Mouse (Mus musculus) thymus, postnatal 25 days (tissue): ENCODE measurements around the gene Mindy4.

Experiments
- DNase-seq: peaks from one replicate; pipeline ENCODE4 v3.0.0; 2022

Mindy4 gene

DNA sequence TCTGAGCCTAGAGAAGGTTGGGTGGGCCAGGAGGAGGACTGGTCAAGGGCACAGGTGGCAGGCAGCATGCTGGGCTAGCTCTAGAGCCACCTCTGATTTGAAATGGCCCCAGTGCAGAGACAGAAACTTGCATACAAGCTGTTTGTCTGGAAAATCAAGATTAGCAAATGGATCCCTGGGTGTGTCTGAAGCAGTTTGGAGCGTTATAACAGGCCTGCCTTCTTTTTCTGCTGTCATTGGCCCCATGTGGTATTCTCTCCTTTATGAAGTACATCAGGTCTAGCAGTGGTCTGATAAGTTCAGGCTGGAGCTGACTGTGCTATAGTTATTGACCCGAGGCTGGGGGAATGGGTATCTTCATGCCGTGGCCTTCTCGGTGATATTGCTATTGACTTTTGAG lies 110.7 kb downstream of the Mindy4 start:
- DNase-seq = no peak

DNA sequence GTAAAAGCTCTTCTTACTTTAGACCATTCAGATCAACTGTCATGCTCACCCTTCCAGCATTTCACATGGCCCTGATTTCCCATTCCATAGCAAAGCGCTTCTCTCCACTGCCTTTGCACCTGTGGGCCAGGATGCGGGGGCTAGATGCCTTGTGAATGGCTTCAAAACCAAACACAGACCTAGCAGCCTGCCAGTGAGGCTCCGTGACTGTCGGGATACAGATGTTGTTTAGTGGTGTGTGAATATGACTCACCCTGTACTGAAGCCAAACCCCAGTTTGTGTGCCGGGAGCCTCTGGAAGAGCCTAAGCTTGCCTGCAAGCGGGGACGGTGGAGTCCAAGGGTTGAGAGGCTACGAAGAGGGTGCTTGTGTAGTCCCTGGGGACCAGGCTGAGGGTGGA lies 111.4 kb downstream of the Mindy4 start:
- no peak for DNase-seq

DNA sequence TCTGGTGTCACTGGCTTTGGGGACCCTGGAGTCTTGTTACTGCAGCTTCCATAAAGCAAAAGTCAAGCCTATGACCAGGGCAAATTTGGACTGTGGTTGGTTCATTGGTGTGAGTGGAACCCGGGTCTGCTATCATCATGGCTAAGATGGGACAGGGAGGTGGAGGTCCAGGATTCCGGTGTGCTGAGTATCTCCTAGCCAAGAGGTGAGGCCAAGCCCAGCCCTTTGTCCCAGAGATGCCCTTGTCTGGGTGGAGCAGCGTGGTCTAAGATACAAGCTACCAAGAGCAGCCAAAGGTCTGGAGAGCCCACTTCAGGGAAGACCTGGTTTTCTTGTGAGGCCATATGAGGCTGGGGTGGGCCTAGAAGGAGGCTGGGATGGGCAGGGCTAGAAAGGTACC lies 115.4 kb downstream of the Mindy4 start:
- DNase-seq = no peak

GRCm38 (mm10) chr6:55319585-55320551 lies 116.7 kb downstream of the Mindy4 start:
- DNase-seq = no peak

DNA sequence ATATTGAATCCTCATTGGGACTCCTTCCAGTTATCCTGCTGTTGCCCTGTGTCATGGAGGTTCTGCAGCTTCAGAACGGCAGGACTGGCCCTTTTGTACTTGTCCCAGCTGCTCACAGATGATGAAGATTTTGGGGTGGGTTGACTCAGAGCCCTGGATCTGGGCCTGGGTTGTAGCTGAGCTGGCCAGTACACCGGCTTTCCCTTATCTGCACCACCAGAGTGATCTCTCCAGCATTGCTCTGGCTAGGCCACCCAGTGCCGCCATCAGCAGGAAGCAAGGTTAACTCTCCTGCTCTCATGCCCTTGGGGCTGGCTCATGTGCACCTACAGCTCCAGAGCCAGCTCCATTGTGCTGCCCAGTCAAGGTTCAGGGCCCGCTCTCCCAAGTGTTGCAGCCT lies 117.7 kb downstream of the Mindy4 start:
- DNase-seq = no peak

GRCm38 (mm10) chr6:55321518-55321917 lies 118.3 kb downstream of the Mindy4 start:
- no peak for DNase-seq

- DNase-seq = no peak
Measured at GRCm38 (mm10) chr6:55322980-55323379, 119.8 kb downstream of the Mindy4 start.

DNA sequence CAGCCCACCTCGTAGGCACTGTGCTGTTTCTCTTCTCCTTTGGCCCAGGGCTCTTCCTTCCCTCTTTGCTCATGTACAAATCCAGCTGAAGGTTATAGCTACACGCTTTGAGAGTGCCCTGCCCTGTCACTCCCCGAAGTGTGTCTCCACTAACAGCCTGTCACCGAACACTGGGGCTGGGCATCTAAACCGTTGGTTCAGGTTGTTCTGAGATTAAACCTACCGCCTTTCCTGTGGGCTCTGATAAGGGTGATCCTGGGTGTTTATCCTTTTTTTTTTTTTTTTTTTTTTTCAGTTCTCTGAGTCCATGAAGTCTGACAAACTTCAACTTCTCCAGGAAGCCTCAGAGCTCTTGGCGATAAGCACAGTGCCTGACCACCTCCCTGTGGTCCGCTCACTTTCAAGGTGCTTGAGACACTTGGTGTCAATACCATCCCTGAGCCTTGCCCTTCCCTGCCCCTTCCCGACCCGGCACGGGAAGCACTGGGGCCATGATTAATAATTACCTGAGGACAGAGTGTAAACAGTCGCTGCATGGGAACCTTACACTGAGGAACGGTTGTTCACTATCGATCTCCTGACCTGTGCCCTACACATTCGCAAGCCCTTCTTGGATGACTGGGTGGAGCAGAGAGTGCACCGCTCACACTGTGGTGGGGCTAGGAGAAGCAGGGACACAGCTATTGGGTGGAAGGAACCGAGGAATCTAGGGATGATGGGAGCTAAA lies 120.9 kb downstream of the Mindy4 start:
- DNase-seq = no peak

- no peak for DNase-seq
Measured at GRCm38 (mm10) chr6:55324785-55325184, 121.6 kb downstream of the Mindy4 start.

DNA sequence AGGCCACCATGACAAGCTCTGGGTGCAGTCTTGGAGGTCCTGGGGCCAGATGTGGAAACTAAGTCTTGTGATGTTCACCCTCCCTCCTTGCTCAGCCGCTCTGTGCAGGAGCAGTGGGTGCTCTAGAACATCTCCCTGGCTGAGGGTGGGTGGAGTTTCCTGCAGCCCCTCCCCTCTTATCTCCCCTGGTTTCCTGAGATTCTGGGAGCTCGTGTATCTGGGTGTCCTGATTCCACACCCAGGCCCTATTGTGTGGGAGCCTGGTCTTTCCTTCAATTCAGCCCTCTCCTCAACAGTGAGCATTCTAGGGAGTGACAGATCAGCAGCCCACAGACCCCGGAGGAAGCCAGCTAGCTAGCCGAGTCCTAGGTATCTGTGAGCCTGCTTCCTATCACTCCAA lies 123.1 kb downstream of the Mindy4 start:
- no peak for DNase-seq

DNA sequence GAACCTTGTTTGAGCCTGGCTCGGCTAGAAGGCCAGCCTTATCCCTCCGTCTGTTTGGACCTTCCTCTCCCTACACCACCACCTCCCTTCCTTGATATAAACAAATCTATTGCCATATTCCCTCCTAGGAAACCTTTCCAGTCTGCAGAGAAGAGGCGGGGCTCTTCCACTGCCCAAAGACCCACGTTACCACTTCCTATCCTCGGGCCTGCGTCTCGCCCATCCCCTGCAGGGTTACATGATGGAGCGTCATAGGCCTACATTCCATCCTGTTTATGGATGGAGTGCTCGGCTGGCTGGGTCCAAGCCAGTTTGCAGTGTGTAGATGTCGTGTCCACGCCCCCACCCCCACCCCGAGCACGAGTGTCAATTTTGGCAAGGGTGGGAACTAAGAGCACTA lies 124.1 kb downstream of the Mindy4 start:
- DNase-seq = no peak

DNA sequence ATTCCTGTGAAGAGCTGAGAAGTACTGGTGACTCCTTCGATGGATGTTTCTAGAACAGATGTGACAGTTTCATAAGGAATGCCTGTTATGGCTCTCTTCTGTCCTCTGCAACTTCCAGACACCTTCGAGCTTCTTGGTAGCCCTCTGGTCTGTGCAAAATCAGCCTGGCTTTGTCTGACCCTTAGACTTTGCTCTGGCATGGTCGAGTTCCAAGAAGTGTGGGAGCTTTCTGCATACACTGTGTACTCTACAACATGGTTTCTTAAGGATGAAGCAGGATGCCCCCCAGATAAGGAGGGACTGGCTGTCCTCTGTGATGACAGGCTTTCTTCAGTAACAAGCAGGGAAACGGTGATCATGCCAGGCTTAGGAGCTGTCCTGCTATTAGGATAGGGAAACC lies 125.0 kb downstream of the Mindy4 start:
- DNase-seq = no peak

DNA sequence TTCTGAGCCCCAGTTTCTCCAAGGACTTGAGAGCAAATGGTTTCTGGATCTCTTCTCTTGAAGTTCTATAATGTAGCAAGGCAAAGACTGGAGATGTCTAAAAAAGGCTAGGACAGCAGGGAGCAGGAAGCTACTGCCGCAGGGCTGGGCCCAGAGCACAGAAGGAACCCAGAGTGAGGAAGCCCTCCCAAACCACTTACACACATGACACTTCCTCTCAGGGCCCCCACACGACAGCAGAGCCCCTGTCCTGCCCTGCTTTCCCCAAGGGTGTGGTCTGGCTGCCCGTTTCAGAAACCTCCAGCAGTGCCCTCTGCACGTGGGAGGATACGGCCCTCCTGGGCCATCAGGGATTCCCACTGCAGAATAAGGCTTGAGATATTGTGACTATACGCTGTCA lies 128.1 kb downstream of the Mindy4 start:
- DNase-seq = peak; percentile 8

DNA sequence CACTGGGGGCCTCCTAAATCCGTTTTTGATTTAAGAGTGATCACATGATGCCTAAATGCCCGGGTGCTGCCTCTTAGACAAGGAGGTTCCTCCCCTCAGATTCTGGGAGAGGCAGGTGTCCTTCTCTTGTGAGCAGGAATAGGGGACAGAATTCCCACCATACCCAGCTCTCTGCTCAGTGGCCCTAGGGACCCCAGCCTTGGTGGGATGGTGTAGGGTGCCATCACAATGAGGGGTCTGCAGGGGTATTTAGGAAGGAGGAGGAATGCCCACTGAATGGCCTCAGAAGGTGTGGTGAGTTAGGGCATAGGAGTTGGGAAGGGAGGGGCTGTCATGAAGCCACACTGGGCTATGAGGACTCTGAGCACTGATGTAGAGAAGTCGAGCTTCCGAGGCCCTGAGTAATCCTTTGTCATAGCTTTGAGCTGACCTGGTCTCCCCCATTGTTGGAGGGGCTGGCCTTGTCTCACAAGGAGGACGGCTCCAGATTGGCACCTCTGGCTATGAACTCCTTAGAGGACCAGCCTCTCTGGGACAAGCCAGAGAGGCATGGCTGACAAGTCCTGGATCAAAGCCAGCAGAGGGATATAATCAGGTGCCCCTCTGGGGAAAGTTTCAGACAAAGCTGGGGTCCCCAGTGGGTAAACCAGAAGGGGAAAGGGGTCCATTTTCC lies 129.1 kb downstream of the Mindy4 start:
- no peak for DNase-seq

GRCm38 (mm10) chr6:55332773-55333109 lies 129.6 kb downstream of the Mindy4 start:
- no peak for DNase-seq

DNA sequence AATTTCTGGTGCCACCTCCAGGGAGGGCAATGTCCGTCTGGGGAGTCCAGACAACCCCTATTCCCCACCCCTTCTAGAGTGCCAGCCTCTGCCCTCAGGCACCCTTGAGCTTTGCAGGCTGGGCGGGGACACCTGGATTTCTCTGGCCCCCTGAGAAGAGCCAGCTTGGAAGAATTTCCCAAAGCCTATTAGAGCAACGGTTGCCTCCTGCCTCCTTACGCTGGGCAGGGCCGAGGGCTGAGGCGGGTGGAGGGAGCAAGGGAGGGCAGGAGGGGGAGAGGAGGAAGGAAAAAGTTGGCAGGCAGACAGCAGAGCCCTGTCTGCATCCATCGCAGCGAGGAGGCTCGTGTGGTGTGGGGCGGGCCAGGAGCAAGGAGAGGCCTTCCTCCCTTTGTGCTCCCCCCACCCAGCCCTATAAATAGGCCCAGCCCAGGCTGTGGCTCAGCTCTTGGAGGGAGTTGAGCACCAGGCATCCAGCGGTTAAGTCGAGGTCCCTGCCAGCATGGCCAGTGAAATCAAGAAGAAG lies 132.9 kb downstream of the Mindy4 start, which contains the start of gene Aqp1:
Gene Aqp1 (plus strand): TSS at position 444 of the 526 bp plus-strand sequence.
- DNase-seq = no peak

DNA sequence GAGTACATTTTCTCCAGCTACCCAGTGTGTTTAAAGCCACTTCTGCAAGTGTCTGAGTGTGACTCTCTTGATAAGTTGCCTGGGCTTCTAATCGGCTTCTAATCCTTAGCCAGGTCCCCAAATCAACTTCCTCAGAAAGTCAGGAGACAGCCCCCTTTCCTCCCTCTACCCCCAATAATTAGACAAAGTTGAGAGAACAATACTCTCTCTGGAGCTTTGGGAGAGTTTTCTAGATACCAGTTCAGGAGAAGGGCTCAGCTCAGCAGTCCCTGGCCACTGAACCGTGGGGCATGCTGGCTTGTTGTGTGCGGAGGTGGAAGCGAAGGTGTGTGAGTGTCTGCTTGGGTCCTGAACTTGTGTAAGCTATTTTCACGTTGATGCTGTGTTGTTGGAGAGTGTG lies 134.1 kb downstream of the Mindy4 start:
- DNase-seq = no peak

DNA sequence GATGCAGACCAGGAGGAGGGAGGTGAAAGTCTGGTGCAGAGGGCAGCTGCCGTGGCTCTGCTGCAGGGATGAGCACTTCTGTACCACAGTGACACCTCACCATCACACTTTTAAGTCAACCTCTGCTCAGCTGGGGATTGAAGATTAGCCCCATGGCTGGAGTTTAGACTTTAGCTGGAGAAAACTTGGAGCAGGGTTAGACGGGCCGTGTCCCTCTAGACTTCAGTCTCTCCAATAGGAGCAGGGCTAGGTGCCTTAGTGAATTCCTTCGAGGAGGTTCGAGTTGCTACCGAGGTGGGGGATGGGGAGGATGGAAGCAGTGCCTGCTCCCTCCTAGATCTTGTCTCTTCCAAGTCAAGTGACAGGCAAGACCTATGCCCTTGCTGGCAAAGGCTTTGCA lies 134.9 kb downstream of the Mindy4 start:
- DNase-seq = no peak

DNA sequence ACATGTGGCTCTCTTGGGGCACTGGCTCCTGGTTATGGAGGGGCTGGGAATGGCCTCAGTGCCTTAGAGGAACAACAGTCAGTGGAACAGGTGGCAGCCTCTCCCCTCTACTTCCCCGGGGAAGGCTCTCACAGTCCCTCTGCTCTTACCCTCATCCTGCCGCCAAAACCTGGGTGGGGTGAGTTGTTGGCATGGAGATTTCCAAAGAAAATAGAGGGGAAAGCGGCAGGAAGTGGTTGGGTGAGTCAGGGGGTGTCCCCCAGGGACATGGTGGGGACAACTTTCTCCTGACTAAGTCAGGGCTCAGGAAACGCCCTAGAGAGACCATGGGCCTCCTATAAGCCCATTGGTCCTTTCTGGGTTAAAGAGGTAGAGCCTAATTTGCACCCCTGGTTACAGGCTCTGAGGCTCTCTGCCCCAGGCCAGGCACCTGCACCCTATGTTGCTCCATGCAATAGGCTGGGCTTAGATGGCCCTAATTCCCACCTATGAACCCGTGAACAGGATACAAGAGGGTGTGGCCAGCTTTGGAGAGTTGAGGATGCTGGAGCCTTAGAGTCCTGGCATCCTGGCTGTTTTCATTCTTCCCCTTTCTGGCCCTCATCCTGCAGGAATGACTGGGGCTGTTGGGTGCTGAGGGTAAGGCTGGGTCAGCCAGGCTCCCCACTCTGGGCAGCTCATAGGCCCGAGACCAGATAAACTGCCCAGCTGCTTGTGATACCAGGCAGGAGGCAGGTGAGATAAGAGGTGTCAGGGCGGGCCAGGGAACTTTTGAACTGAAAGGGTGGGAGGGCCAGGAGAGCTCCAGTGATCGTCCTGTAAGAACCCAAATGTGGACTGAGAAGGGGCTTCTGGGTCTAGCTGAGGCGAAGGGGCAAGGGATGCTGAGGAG lies 136.0 kb downstream of the Mindy4 start:
- no peak for DNase-seq

- no peak for DNase-seq
Measured at GRCm38 (mm10) chr6:55341688-55342087, 138.5 kb downstream of the Mindy4 start.

GRCm38 (mm10) chr6:55342328-55342727 lies 139.1 kb downstream of the Mindy4 start:
- DNase-seq = no peak

DNA sequence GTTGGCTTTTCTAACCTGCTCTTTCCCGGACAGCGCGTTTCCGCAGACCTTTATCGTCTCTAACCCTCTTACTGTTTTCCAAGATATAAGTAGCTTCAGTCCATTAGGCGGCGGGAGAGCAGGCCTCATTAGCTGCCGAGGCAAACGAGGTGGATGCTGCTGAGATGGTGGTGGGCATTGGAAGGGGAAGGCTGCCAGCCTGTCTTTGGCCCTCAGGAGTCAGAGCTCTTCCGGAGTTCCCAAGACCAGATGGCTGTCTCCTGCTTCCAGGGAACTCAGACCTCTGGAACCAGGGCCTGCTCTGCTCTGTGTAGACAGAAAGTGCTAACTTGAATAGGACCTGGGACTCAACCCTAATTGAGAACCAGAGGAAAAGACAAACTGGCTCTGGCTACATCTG lies 140.3 kb downstream of the Mindy4 start:
- no peak for DNase-seq
